Mouse (Mus musculus) midbrain, embryonic 11.5 days (tissue): ENCODE results near the gene Cd207. TPM values are rescaled to one million over a fixed set of nuclear protein-coding genes. Genes with fewer than 3 reads are reported as not detected.
"Not testable (repeated sequence)": the region's sequence is repeated elsewhere in the genome, so short reads cannot be mapped to it uniquely, and the experiment has no call there.

Source experiments
- ATAC-seq: fragments of 200-750 bp; cut with Nextera tagmentation; 2 replicates; pipeline ENCODE4 v1.8.0; 2017; ENCODE audit warnings: moderate TSS enrichment, moderate library complexity; ENCODE audit not compliant: low FRiP score
- DNase-seq: peaks from one replicate; pipeline ENCODE4 v3.0.0; 2015; ENCODE audit warnings: low spot score; ENCODE audit errors: missing footprints
- H3K27ac ChIP-seq: fragments of 300-500 bp; sonication (generic); 2 replicates; pipeline ENCODE4 v1.5.1; 2014; ENCODE audit warnings: low read depth, low read length
- H3K27me3 ChIP-seq: fragments of 300-500 bp; sonication (generic); 2 replicates; pipeline ENCODE4 v1.6.1; 2014; ENCODE audit warnings: mild to moderate bottlenecking, low read length, moderate library complexity, mixed read lengths; ENCODE audit not compliant: control insufficient read depth, insufficient read depth
- H3K36me3 ChIP-seq: fragments of 300-500 bp; sonication (generic); 2 replicates; pipeline ENCODE4 v1.6.1; 2014; ENCODE audit warnings: mild to moderate bottlenecking, low read length, moderate library complexity, mixed read lengths; ENCODE audit not compliant: control insufficient read depth, insufficient read depth
- H3K4me1 ChIP-seq: fragments of 300-500 bp; sonication (generic); 2 replicates; pipeline ENCODE4 v1.6.1; 2014; ENCODE audit warnings: low read length; ENCODE audit not compliant: control insufficient read depth, insufficient read depth
- H3K4me2 ChIP-seq: fragments of 300-500 bp; sonication (generic); 2 replicates; pipeline ENCODE4 v1.6.1; 2014; ENCODE audit warnings: mild to moderate bottlenecking, moderate library complexity
- H3K4me3 ChIP-seq: fragments of 300-500 bp; sonication (generic); 2 replicates; pipeline ENCODE4 v1.5.1; 2014; ENCODE audit warnings: low read depth, low read length
- H3K9ac ChIP-seq: fragments of 300-500 bp; sonication (generic); 2 replicates; pipeline ENCODE4 v1.6.1; 2014; ENCODE audit warnings: low read length
- H3K9me3 ChIP-seq: fragments of 300-500 bp; sonication (generic); 2 replicates; pipeline ENCODE4 v1.6.1; 2016; ENCODE audit warnings: low read length; ENCODE audit not compliant: control insufficient read depth
- WGBS: fragments of 180-500 bp; shearing (Covaris S2); extraction: QIAGEN DNeasy Blood & Tissue Kit; methylation state at CpG from one replicate; pipeline ENCODE4 v1.1.7; 2014; 5-methylcytosine and 5-hydroxymethylcytosine counted together
- polyA plus RNA-seq: library from polyadenylated mRNA; unstranded; fragments of >200 nt; fragmentation: Nextera tagmentation; extraction: Ambion mirVana; gene quantifications from 2 replicates; pipeline ENCODE4 v1.2.1, GENCODE M21; 2014

The Cd207 gene
- polyA plus RNA-seq, 1 experiment from 2014 or later = not detected

- ATAC-seq = no peak
- H3K27ac ChIP-seq = no peak overlapping the region
- H3K4me3 ChIP-seq = no peak overlapping the region
- H3K4me2 ChIP-seq = no peak overlapping the region
- no peaks in the 10 kb centered on the region for H3K4me1 ChIP-seq
- no peak overlapping the region for H3K9ac ChIP-seq
- H3K36me3 ChIP-seq = no peaks in the 10 kb centered on the region
- no peaks in the 10 kb centered on the region for H3K9me3 ChIP-seq
- 84% methylated on average over 4 of the region's 4 CpGs for WGBS
- peaks cover 32% of the 10 kb centered on the region for H3K27me3 ChIP-seq
- DNase-seq = peak; percentile 76
These were observed 11.7 kb upstream of the Cd207 start for GRCm38 (mm10) chr6:83689374-83689773.

GRCm38 (mm10) chr6:83673395-83673794 is 4.3 kb downstream of the Cd207 start:
- DNase-seq (peak; percentile 97), ATAC-seq (no peak)
- 6% methylated on average over 4 of the region's 4 CpGs for WGBS
- no peaks in the 10 kb centered on the region for H3K9me3 ChIP-seq
- no peak overlapping the region for H3K27ac ChIP-seq
- no peak overlapping the region for H3K4me3 ChIP-seq
- H3K9ac ChIP-seq = no peak overlapping the region
- no peak overlapping the region for H3K4me2 ChIP-seq
- no peaks in the 10 kb centered on the region for H3K36me3 ChIP-seq
- H3K27me3 ChIP-seq = no peaks in the 10 kb centered on the region
- no peaks in the 10 kb centered on the region for H3K4me1 ChIP-seq

- H3K4me1 ChIP-seq = no peaks in the 10 kb centered on the region
- H3K36me3 ChIP-seq = no peaks in the 10 kb centered on the region
- no peak overlapping the region for H3K4me2 ChIP-seq
- no peaks in the 10 kb centered on the region for H3K9me3 ChIP-seq
- no peak overlapping the region for H3K4me3 ChIP-seq
- no peaks in the 10 kb centered on the region for H3K27me3 ChIP-seq
- 93% methylated on average over 2 of the region's 2 CpGs for WGBS
- DNase-seq (no peak), ATAC-seq (no peak)
- H3K9ac ChIP-seq = no peak overlapping the region
- no peak overlapping the region for H3K27ac ChIP-seq
These were observed 12.6 kb downstream of the Cd207 start for GRCm38 (mm10) chr6:83665009-83665408.

GRCm38 (mm10) chr6:83660821-83661220 is 16.8 kb downstream of the Cd207 start:
- no peaks in the 10 kb centered on the region for H3K4me1 ChIP-seq
- H3K9ac ChIP-seq = no peak overlapping the region
- 86% methylated on average over 4 of the region's 4 CpGs for WGBS
- no peak overlapping the region for H3K4me3 ChIP-seq
- DNase-seq (no peak), ATAC-seq (no peak)
- H3K36me3 ChIP-seq = no peaks in the 10 kb centered on the region
- H3K4me2 ChIP-seq = no peak overlapping the region
- H3K27ac ChIP-seq = no peak overlapping the region
- no peaks in the 10 kb centered on the region for H3K9me3 ChIP-seq
- no peaks in the 10 kb centered on the region for H3K27me3 ChIP-seq

GRCm38 (mm10) chr6:83656087-83656486 is 21.6 kb downstream of the Cd207 start, which contains the start of gene Clec4f:
TSS of gene Clec4f (minus strand) at chr6:83656187.
- WGBS = 93% methylated on average over 2 of the region's 2 CpGs
- H3K27ac ChIP-seq = no peak within 1 kb of the TSS
- H3K27me3 ChIP-seq = no peaks in the 10 kb centered on the region
- H3K9ac ChIP-seq = no peak within 1 kb of the TSS
- ATAC-seq = no peak
- H3K36me3 ChIP-seq = no peaks in the 10 kb centered on the region
- no peak within 1 kb of the TSS for H3K4me3 ChIP-seq
- H3K9me3 ChIP-seq = no peaks in the 10 kb centered on the region
- H3K4me1 ChIP-seq = no peaks in the 10 kb centered on the region
- DNase-seq = no peak
- no peak within 1 kb of the TSS for H3K4me2 ChIP-seq

- no peak for ATAC-seq
- WGBS = 88% methylated on average over 10 of the region's 10 CpGs
These were observed 30.9 kb downstream of the Cd207 start for GRCm38 (mm10) chr6:83646715-83647114.

GRCm38 (mm10) chr6:83635329-83635728 is 42.3 kb downstream of the Cd207 start:
- WGBS = 79% methylated on average over 1 of the region's 1 CpGs
- H3K27me3 ChIP-seq = no peaks in the 10 kb centered on the region
- no peaks in the 10 kb centered on the region for H3K36me3 ChIP-seq
- no peak for DNase-seq
- H3K4me2 ChIP-seq = no peak overlapping the region
- no peaks in the 10 kb centered on the region for H3K4me1 ChIP-seq
- H3K27ac ChIP-seq = no peak overlapping the region
- no peak overlapping the region for H3K9ac ChIP-seq
- H3K4me3 ChIP-seq = no peak overlapping the region
- no peak for ATAC-seq
- no peaks in the 10 kb centered on the region for H3K9me3 ChIP-seq

More at GRCm38 (mm10) chr6:83646715-83647114, 30.9 kb downstream of the Cd207 start:
- H3K4me3 ChIP-seq = no peak overlapping the region
- no peaks in the 10 kb centered on the region for H3K9me3 ChIP-seq
- no peak for DNase-seq
- no peak overlapping the region for H3K9ac ChIP-seq
- no peak overlapping the region for H3K4me2 ChIP-seq
- H3K27me3 ChIP-seq = no peaks in the 10 kb centered on the region
- H3K36me3 ChIP-seq = no peaks in the 10 kb centered on the region
- no peak overlapping the region for H3K27ac ChIP-seq
- H3K4me1 ChIP-seq = no peaks in the 10 kb centered on the region

GRCm38 (mm10) chr6:83634631-83635030 is 43.0 kb downstream of the Cd207 start:
- not testable (repeated sequence) for DNase-seq, H3K4me2 ChIP-seq
- 77% methylated on average over 4 of the region's 4 CpGs for WGBS

GRCm38 (mm10) chr6:83634106-83634505 is 43.6 kb downstream of the Cd207 start:
- H3K4me3 ChIP-seq = not testable (repeated sequence)

More at GRCm38 (mm10) chr6:83634631-83635030, 43.0 kb downstream of the Cd207 start:
- ATAC-seq, H3K4me3 ChIP-seq, H3K27ac ChIP-seq, H3K4me1 ChIP-seq, H3K27me3 ChIP-seq, H3K9me3 ChIP-seq, H3K36me3 ChIP-seq, H3K9ac ChIP-seq: not testable (repeated sequence)

More at GRCm38 (mm10) chr6:83634106-83634505, 43.6 kb downstream of the Cd207 start:
- DNase-seq, H3K36me3 ChIP-seq, ATAC-seq, H3K9ac ChIP-seq, H3K9me3 ChIP-seq, H3K27me3 ChIP-seq, H3K27ac ChIP-seq, H3K4me1 ChIP-seq, H3K4me2 ChIP-seq: not testable (repeated sequence)
- WGBS = 66% methylated on average over 5 of the region's 5 CpGs
